Mouse (Mus musculus) liver, postnatal 0 days (tissue): Measurements from ENCODE around the gene Tpgs1. TPM values are rescaled to one million over a fixed set of nuclear protein-coding genes. Genes with fewer than 3 reads are reported as not detected.
A peak's percentile ranks its signal among the peaks of the same experiment; 100 is the strongest.

ENCODE experiments used
- ATAC-seq: fragments of 200-750 bp; cut with Nextera tagmentation; 2 replicates; pipeline ENCODE4 v1.8.0; 2017; ENCODE audit warnings: mild to moderate bottlenecking, moderate library complexity
- DNase-seq: peaks from one replicate; pipeline ENCODE4 v3.0.0-alpha.2; 2016
- H3K27ac ChIP-seq: fragments of 300-500 bp; sonication (generic); 2 replicates; pipeline ENCODE4 v1.5.1; 2014; ENCODE audit warnings: antibody characterized with exemption, moderate library complexity, mild to moderate bottlenecking, low read depth
- H3K27me3 ChIP-seq: fragments of 300-500 bp; sonication (generic); 2 replicates; pipeline ENCODE4 v1.6.1; 2014; ENCODE audit warnings: low read length, control low read depth, mixed read lengths; ENCODE audit not compliant: insufficient read depth
- H3K36me3 ChIP-seq: fragments of 300-500 bp; sonication (generic); replicated peaks from 2 replicates; pipeline ENCODE4 v1.6.1; 2014; ENCODE audit warnings: mild to moderate bottlenecking, control low read depth, low read length, moderate library complexity, mixed read lengths; ENCODE audit not compliant: insufficient read depth
- H3K4me1 ChIP-seq: fragments of 300-500 bp; sonication (generic); 2 replicates; pipeline ENCODE4 v1.6.1; 2014; ENCODE audit warnings: antibody characterized with exemption, mild to moderate bottlenecking, control low read depth; ENCODE audit not compliant: insufficient read depth
- H3K4me2 ChIP-seq: fragments of 300-500 bp; sonication (generic); 2 replicates; pipeline ENCODE4 v1.6.1; 2014; ENCODE audit warnings: low read depth, mild to moderate bottlenecking, low read length, moderate library complexity, mixed read lengths
- H3K4me3 ChIP-seq: fragments of 300-500 bp; sonication (generic); 2 replicates; pipeline ENCODE4 v1.5.1; 2014; ENCODE audit warnings: low read depth, low read length
- H3K9ac ChIP-seq: fragments of 300-500 bp; sonication (generic); replicated peaks from 2 replicates; pipeline ENCODE4 v1.6.1; 2014; ENCODE audit warnings: mild to moderate bottlenecking, moderate library complexity
- H3K9me3 ChIP-seq: fragments of 300-500 bp; sonication (generic); 2 replicates; pipeline ENCODE4 v1.6.1; 2016; ENCODE audit warnings: mild to moderate bottlenecking, control low read depth, low read length, mixed read lengths
- CTCF ChIP-seq: sonication (generic); IDR thresholded peaks from 2 replicates; pipeline ENCODE4 v1.5.1; 2016; ENCODE audit warnings: antibody characterized with exemption, low read depth
- EP300 ChIP-seq: IDR thresholded peaks from 2 replicates; pipeline ENCODE4 v1.6.1; 2016; ENCODE audit warnings: antibody characterized with exemption, low read depth, mild to moderate bottlenecking
- WGBS: fragments of 180-500 bp; shearing (Covaris S2); extraction: QIAGEN DNeasy Blood & Tissue Kit; methylation state at CpG from one replicate; pipeline ENCODE4 v1.1.7; 2014; ENCODE audit not compliant: insufficient replicate concordance; 5-methylcytosine and 5-hydroxymethylcytosine counted together
- polyA plus RNA-seq: library from polyadenylated mRNA; unstranded; fragments of >200 nt; fragmentation: Nextera tagmentation; extraction: Ambion mirVana; gene quantifications from 2 replicates; pipeline ENCODE4 v1.2.1, GENCODE M21; 2015

Gene Tpgs1
- polyA plus RNA-seq, 1 experiment from 2014 or later, result 24.9 TPM

- Histone ChIP-seq H3K9me3 (no peaks in the 10 kb centered on the region), H3K4me2 (no peak overlapping the region), H3K36me3 (no peaks in the 10 kb centered on the region), H3K9ac (no peak overlapping the region), H3K27ac (no peak overlapping the region), H3K4me1 (peaks cover 6% of the 10 kb centered on the region), H3K4me3 (no peak overlapping the region), H3K27me3 (peaks cover 23% of the 10 kb centered on the region)
- DNase-seq (no peak), ATAC-seq (no peak)
- TF ChIP-seq EP300, result no peak
- no peak for TF ChIP-seq CTCF
- WGBS, result 66% methylated on average over 17 of the region's 17 CpGs
Measured at GRCm38 (mm10) chr10:79633006-79633777, 36.0 kb upstream of the Tpgs1 start.

GRCm38 (mm10) chr10:79636287-79636686 is 32.9 kb upstream of the Tpgs1 start:
- TF ChIP-seq EP300 (no peak), CTCF (no peak)
- no peak overlapping the region for H3K4me2 ChIP-seq
- no peak overlapping the region for H3K4me3 ChIP-seq
- H3K9ac ChIP-seq, result no peak overlapping the region
- DNase-seq (no peak), ATAC-seq (no peak)
- no peak overlapping the region for H3K27ac ChIP-seq
- H3K4me1 ChIP-seq, result peaks cover 6% of the 10 kb centered on the region
- H3K36me3 ChIP-seq, result no peaks in the 10 kb centered on the region
- H3K9me3 ChIP-seq, result no peaks in the 10 kb centered on the region
- 71% methylated on average over 8 of the region's 8 CpGs for WGBS
- peaks cover 42% of the 10 kb centered on the region for H3K27me3 ChIP-seq

- Histone ChIP-seq H3K36me3 (no peaks in the 10 kb centered on the region), H3K4me1 (peaks cover 6% of the 10 kb centered on the region), H3K4me2 (peak within 1 kb of the TSS; percentile 65), H3K27me3 (peaks cover 42% of the 10 kb centered on the region), H3K9me3 (no peaks in the 10 kb centered on the region), H3K27ac (no peak within 1 kb of the TSS), H3K4me3 (peak within 1 kb of the TSS; percentile 41), H3K9ac (no peak within 1 kb of the TSS)
- ATAC-seq, result no peak
- DNase-seq, result no peak
- TF ChIP-seq EP300 (no peak), CTCF (no peak)
- 2% methylated on average over 72 of the region's 116 CpGs for WGBS
Measured at GRCm38 (mm10) chr10:79637128-79638110, 31.8 kb upstream of the Tpgs1 start, which contains the start of gene Shc2. Gene Shc2 (minus strand): TSS chr10:79637918.

GRCm38 (mm10) chr10:79638486-79639204 is 30.5 kb upstream of the Tpgs1 start:
- ATAC-seq, result peak; percentile 71; the same call in 1 of the 2 replicates
- peak; percentile 69 for DNase-seq
- WGBS, result 10% methylated on average over 23 of the region's 23 CpGs
- Histone ChIP-seq H3K4me3 (no peak overlapping the region), H3K27ac (no peak overlapping the region), H3K9me3 (no peaks in the 10 kb centered on the region), H3K9ac (no peak overlapping the region), H3K27me3 (peaks cover 42% of the 10 kb centered on the region), H3K36me3 (no peaks in the 10 kb centered on the region), H3K4me1 (peaks cover 6% of the 10 kb centered on the region), H3K4me2 (0 out of 2 replicates have a peak overlapping the region, but pooled peaks have one; percentile 22)
- TF ChIP-seq CTCF (no peak), EP300 (no peak)

GRCm38 (mm10) chr10:79645711-79646110 is 23.5 kb upstream of the Tpgs1 start, which contains the start of gene Odf3l2:
Gene Odf3l2 (minus strand): TSS chr10:79645738.
- H3K4me2 ChIP-seq, result no peak within 1 kb of the TSS
- H3K36me3 ChIP-seq, result no peaks in the 10 kb centered on the region
- DNase-seq, result no peak
- no peaks in the 10 kb centered on the region for H3K9me3 ChIP-seq
- H3K4me1 ChIP-seq, result no peaks in the 10 kb centered on the region
- no peak within 1 kb of the TSS for H3K27ac ChIP-seq
- 72% methylated on average over 8 of the region's 8 CpGs for WGBS
- ATAC-seq, result no peak
- no peak within 1 kb of the TSS for H3K4me3 ChIP-seq
- no peak for TF ChIP-seq CTCF
- TF ChIP-seq EP300, result no peak
- H3K9ac ChIP-seq, result no peak within 1 kb of the TSS
- no peaks in the 10 kb centered on the region for H3K27me3 ChIP-seq
